Mouse (Mus musculus) MEL (cell line): ENCODE measurements around the gene Gm527. TPM values are rescaled to one million over a fixed set of nuclear protein-coding genes. Genes with fewer than 3 reads are reported as not detected.
A peak's percentile ranks its signal among the peaks of the same experiment; 100 is the strongest.

Source experiments
- DNase-seq: peaks from one replicate; pipeline ENCODE4 v3.0.0; 2011; ENCODE audit warnings: low read depth, low spot score
- H3K27ac ChIP-seq: 2 replicates; pipeline ENCODE4 v1.5.1; 2012; ENCODE audit warnings: low read depth, mild to moderate bottlenecking, control low read depth, low read length, moderate library complexity; ENCODE audit not compliant: control insufficient read depth
- H3K27me3 ChIP-seq, 2 experiments: fragments of 150-350 bp in 1 of 2; sonication (generic) in 1 of 2; 2 replicates each; pipeline ENCODE4 v1.6.1; 2012; ENCODE audit warnings: low read length in 2 of 2, mild to moderate bottlenecking in 2 of 2, improper control_type of control experiment in 1 of 2, moderate library complexity in 1 of 2; ENCODE audit not compliant: insufficient read depth in 2 of 2, control insufficient read depth in 1 of 2
- H3K36me3 ChIP-seq, 2 experiments: 2 replicates each; pipeline ENCODE4 v1.6.1; 2012 to 2014; ENCODE audit warnings: low read length in 2 of 2, improper control_type of control experiment in 1 of 2, inconsistent platforms in 1 of 2, mild to moderate bottlenecking in 1 of 2; ENCODE audit not compliant: insufficient read depth in 2 of 2, control insufficient read depth in 1 of 2
- H3K4me1 ChIP-seq, 2 experiments: fragments of 150-350 bp in 1 of 2; sonication (generic) in 1 of 2; 2 replicates each; pipeline ENCODE4 v1.6.1; 2012; ENCODE audit warnings: low read length in 2 of 2, improper control_type of control experiment in 1 of 2, mild to moderate bottlenecking in 1 of 2; ENCODE audit not compliant: insufficient read depth in 2 of 2, control insufficient read depth in 1 of 2
- H3K4me3 ChIP-seq, 2 experiments: fragments of 150-350 bp in 1 of 2; sonication (generic) in 1 of 2; 2 replicates each; pipeline ENCODE4 v1.5.1; 2012; ENCODE audit warnings: low read depth in 2 of 2, low read length in 2 of 2, mild to moderate bottlenecking in 2 of 2, moderate library complexity in 2 of 2, control low read depth in 1 of 2, improper control_type of control experiment in 1 of 2; ENCODE audit not compliant: control insufficient read depth in 1 of 2, insufficient read depth in 1 of 2
- H3K79me2 ChIP-seq: 2 replicates; pipeline ENCODE4 v1.6.1; 2012; ENCODE audit warnings: mild to moderate bottlenecking, low read length, moderate library complexity; ENCODE audit not compliant: control insufficient read depth, poor library complexity, insufficient read depth
- H3K9ac ChIP-seq: 2 replicates; pipeline ENCODE4 v1.6.1; 2012; ENCODE audit warnings: low read depth, mild to moderate bottlenecking, control low read depth, low read length, moderate library complexity; ENCODE audit not compliant: control insufficient read depth, poor library complexity, severe bottlenecking
- H3K9me3 ChIP-seq: fragments of 150-350 bp; sonication (generic); replicated peaks from 2 replicates; pipeline ENCODE4 v1.6.1; 2012; ENCODE audit warnings: mild to moderate bottlenecking, low read length, improper control_type of control experiment, moderate library complexity; ENCODE audit not compliant: insufficient read depth
- BHLHE40 ChIP-seq: IDR thresholded peaks from 2 replicates; pipeline ENCODE4 v1.6.1; 2012; ENCODE audit warnings: low read depth, mild to moderate bottlenecking, inconsistent platforms, low read length, improper control_type of control experiment, borderline replicate concordance
- CHD1 ChIP-seq: IDR thresholded peaks from 2 replicates; pipeline ENCODE4 v1.6.1; 2012; ENCODE audit warnings: low read depth, mild to moderate bottlenecking, inconsistent platforms, low read length, improper control_type of control experiment
- CTCF ChIP-seq, 3 experiments: IDR thresholded peaks in 2 of 3; conservative IDR thresholded peaks in 1 of 3; 2 replicates each; pipeline ENCODE4 v1.5.1; 2011 to 2012; ENCODE audit warnings: low read length in 3 of 3, low read depth in 2 of 3, mild to moderate bottlenecking in 2 of 3, improper control_type of control experiment in 1 of 3, inconsistent platforms in 1 of 3, mixed read lengths in 1 of 3, moderate library complexity in 1 of 3; ENCODE audit not compliant: control insufficient read depth in 1 of 3, insufficient read depth in 1 of 3, poor library complexity in 1 of 3, severe bottlenecking in 1 of 3
- E2F4 ChIP-seq: IDR thresholded peaks from 2 replicates; pipeline ENCODE4 v1.6.1; 2011; ENCODE audit warnings: low read depth, low read length, improper control_type of control experiment, borderline replicate concordance
- ELF1 ChIP-seq: IDR thresholded peaks from 2 replicates; pipeline ENCODE4 v1.6.1; 2014; ENCODE audit warnings: low read depth, mild to moderate bottlenecking, inconsistent platforms, low read length, improper control_type of control experiment, moderate library complexity
- ETS1 ChIP-seq: IDR thresholded peaks from 2 replicates; pipeline ENCODE4 v1.6.1; 2012; ENCODE audit warnings: low read depth, mild to moderate bottlenecking, inconsistent platforms, low read length, improper control_type of control experiment, moderate library complexity
- GABPA ChIP-seq: IDR thresholded peaks from 2 replicates; pipeline ENCODE4 v1.6.1; 2012; ENCODE audit warnings: low read depth, mild to moderate bottlenecking, inconsistent platforms, low read length, improper control_type of control experiment, moderate library complexity
- GATA1 ChIP-seq: IDR thresholded peaks from 2 replicates; pipeline ENCODE4 v1.6.1; 2011; ENCODE audit warnings: low read depth, low read length, improper control_type of control experiment
- HCFC1 ChIP-seq: IDR thresholded peaks from 2 replicates; pipeline ENCODE4 v1.6.1; 2012; ENCODE audit warnings: low read depth, mild to moderate bottlenecking, inconsistent platforms, low read length, improper control_type of control experiment, moderate library complexity
- KAT2A ChIP-seq: conservative IDR thresholded peaks from 2 replicates; pipeline ENCODE4 v1.6.1; 2012; ENCODE audit warnings: low read depth, low read length, improper control_type of control experiment, inconsistent platforms
- MAFK ChIP-seq: IDR thresholded peaks from 2 replicates; pipeline ENCODE4 v1.6.1; 2011; ENCODE audit warnings: low read depth, mild to moderate bottlenecking, low read length, improper control_type of control experiment, borderline replicate concordance
- MAX ChIP-seq: IDR thresholded peaks from 2 replicates; pipeline ENCODE4 v1.6.1; 2011; ENCODE audit warnings: low read length, improper control_type of control experiment
- MAZ ChIP-seq: IDR thresholded peaks from 2 replicates; pipeline ENCODE4 v1.6.1; 2012; ENCODE audit warnings: low read depth, mild to moderate bottlenecking, inconsistent platforms, low read length, improper control_type of control experiment
- MXI1 ChIP-seq: IDR thresholded peaks from 2 replicates; pipeline ENCODE4 v1.6.1; 2011; ENCODE audit warnings: mild to moderate bottlenecking, low read depth, low read length, improper control_type of control experiment
- NELFE ChIP-seq: IDR thresholded peaks from 2 replicates; pipeline ENCODE4 v1.6.1; 2011; ENCODE audit warnings: low read depth, low read length, improper control_type of control experiment
- NRF1 ChIP-seq: IDR thresholded peaks from 2 replicates; pipeline ENCODE4 v1.6.1; 2014; ENCODE audit warnings: low read depth, mild to moderate bottlenecking, inconsistent platforms, low read length, improper control_type of control experiment, moderate library complexity; ENCODE audit not compliant: poor library complexity, insufficient read depth, severe bottlenecking
- POLR2A ChIP-seq, 2 experiments: IDR thresholded peaks; 2 replicates each; pipeline ENCODE4 v1.6.1; 2011 to 2012; ENCODE audit warnings: low read length in 2 of 2, mild to moderate bottlenecking in 2 of 2, control low read depth in 1 of 2, improper control_type of control experiment in 1 of 2, low read depth in 1 of 2, moderate library complexity in 1 of 2; ENCODE audit not compliant: control insufficient read depth in 1 of 2, insufficient read depth in 1 of 2, poor library complexity in 1 of 2
- POLR2AphosphoS2 ChIP-seq: IDR thresholded peaks from 2 replicates; pipeline ENCODE4 v1.6.1; 2011; ENCODE audit warnings: low read length, improper control_type of control experiment
- POLR2AphosphoS5 ChIP-seq: IDR thresholded peaks from 2 replicates; pipeline ENCODE4 v1.6.1; 2012; ENCODE audit warnings: low read depth, borderline replicate concordance, mild to moderate bottlenecking, inconsistent platforms, low read length, moderate library complexity, mixed read lengths
- RAD21 ChIP-seq: IDR thresholded peaks from 2 replicates; pipeline ENCODE4 v1.6.1; 2011; ENCODE audit warnings: mild to moderate bottlenecking, low read depth, low read length, improper control_type of control experiment
- SIN3A ChIP-seq: IDR thresholded peaks from 2 replicates; pipeline ENCODE4 v1.6.1; 2012; ENCODE audit warnings: low read length, improper control_type of control experiment, inconsistent platforms
- SMC3 ChIP-seq: IDR thresholded peaks from 2 replicates; pipeline ENCODE4 v1.6.1; 2011; ENCODE audit warnings: low read depth, low read length, improper control_type of control experiment
- TAL1 ChIP-seq: IDR thresholded peaks from 2 replicates; pipeline ENCODE4 v1.6.1; 2012; ENCODE audit warnings: mild to moderate bottlenecking, inconsistent platforms, low read length, moderate library complexity, mixed read lengths
- TBP ChIP-seq: IDR thresholded peaks from 2 replicates; pipeline ENCODE4 v1.8.0; 2011; ENCODE audit warnings: low read depth, low read length, improper control_type of control experiment
- TCF12 ChIP-seq: IDR thresholded peaks from 2 replicates; pipeline ENCODE4 v1.6.1; 2014; ENCODE audit warnings: low read depth, mild to moderate bottlenecking, inconsistent platforms, low read length, improper control_type of control experiment, moderate library complexity
- USF1 ChIP-seq: IDR thresholded peaks from 2 replicates; pipeline ENCODE4 v1.6.1; 2014; ENCODE audit warnings: low read depth, mild to moderate bottlenecking, inconsistent platforms, low read length, improper control_type of control experiment, moderate library complexity
- ZC3H11A ChIP-seq: IDR thresholded peaks from 2 replicates; pipeline ENCODE4 v1.6.1; 2012; ENCODE audit warnings: low read depth, mild to moderate bottlenecking, inconsistent platforms, low read length, improper control_type of control experiment
- ZKSCAN1 ChIP-seq: IDR thresholded peaks from 2 replicates; pipeline ENCODE4 v1.6.1; 2012; ENCODE audit warnings: low read depth, mild to moderate bottlenecking, inconsistent platforms, low read length, improper control_type of control experiment, moderate library complexity
- ZMIZ1 ChIP-seq: IDR thresholded peaks from 2 replicates; pipeline ENCODE4 v1.6.1; 2012; ENCODE audit warnings: low read depth, mild to moderate bottlenecking, inconsistent platforms, low read length, improper control_type of control experiment, moderate library complexity
- ZNF384 ChIP-seq: IDR thresholded peaks from 2 replicates; pipeline ENCODE4 v1.6.1; 2012; ENCODE audit warnings: low read depth, mild to moderate bottlenecking, inconsistent platforms, low read length, improper control_type of control experiment
- polyA plus RNA-seq, 2 experiments: library from polyadenylated mRNA; stranded (reverse) in 1 of 2; unstranded in 1 of 2; fragments of >175 nt in 1 of 2; fragments of >200 nt in 1 of 2; gene quantifications; 2 replicates each; pipeline versions ENCODE4 v1.2.1 to v1.2.4; 2012; ENCODE audit warnings: low replicate concordance in 2 of 2, low read depth in 1 of 2; ENCODE audit not compliant: insufficient read length in 2 of 2, insufficient read depth in 1 of 2, missing spikeins in 1 of 2
- total RNA-seq: library from RNA; depleted of rRNA; stranded (reverse); fragments of 300-350 nt; gene quantifications from 2 replicates; pipeline ENCODE4 v1.2.3, GENCODE M21; 2012

The Gm527 gene
- total and polyA plus RNA-seq, 3 experiments = 1.7 to 2.6 TPM; not detected in 1

GRCm38 (mm10) chr12:64912996-64913395 lies 4.7 kb upstream of the Gm527 start:
- Histone ChIP-seq H3K79me2 (peaks cover 2% of the 10 kb centered on the region; the same call in 1 of the 2 replicates), H3K36me3 (peaks cover 0 to 5% of the 10 kb centered on the region in 2 experiments; a peak in 2 of 4 replicates), H3K4me1 (peaks cover 2 to 3% of the 10 kb centered on the region in 2 experiments; a peak in 2 of 4 replicates), H3K9me3 (no peaks in the 10 kb centered on the region), H3K4me3 (no peak overlapping the region), H3K27me3 (no peaks in the 10 kb centered on the region), H3K27ac (no peak overlapping the region), H3K9ac (no peak overlapping the region)
- TF ChIP-seq ZNF384 = no peak
- TF ChIP-seq KAT2A = no peak
- TF ChIP-seq HCFC1 = no peak
- no peak for TF ChIP-seq CHD1
- no peak for TF ChIP-seq MXI1
- no peak for TF ChIP-seq TAL1
- TF ChIP-seq TCF12 = no peak
- TF ChIP-seq GATA1 = no peak
- TF ChIP-seq MAZ = no peak
- no peak for TF ChIP-seq NRF1
- TF ChIP-seq ZC3H11A = no peak
- TF ChIP-seq SMC3 = no peak
- TF ChIP-seq MAFK = no peak
- no peak for TF ChIP-seq SIN3A
- TF ChIP-seq ELF1 = no peak
- no peak for TF ChIP-seq MAX
- no peak for TF ChIP-seq POLR2AphosphoS5
- TF ChIP-seq BHLHE40 = no peak
- no peak for TF ChIP-seq E2F4
- DNase-seq = peak; percentile 24

GRCm38 (mm10) chr12:64916735-64917134 lies 971 bp upstream of the Gm527 start:
- Histone ChIP-seq H3K36me3 (peaks cover 0 to 7% of the 10 kb centered on the region in 2 experiments; a peak in 2 of 4 replicates), H3K4me3 (peak overlapping the region in 1 of 2 experiments; percentile 62; a peak in 1 of 4 replicates), H3K9me3 (no peaks in the 10 kb centered on the region), H3K27ac (no peak overlapping the region), H3K4me1 (peaks cover 2 to 3% of the 10 kb centered on the region in 2 experiments; a peak in 2 of 4 replicates), H3K79me2 (peaks cover 2% of the 10 kb centered on the region; the same call in 1 of the 2 replicates), H3K27me3 (no peaks in the 10 kb centered on the region), H3K9ac (peak overlapping the region; percentile 18; the same call in 1 of the 2 replicates)
- TF ChIP-seq ZC3H11A (no peak), RAD21 (no peak), CHD1 (no peak), NRF1 (no peak), ZKSCAN1 (no peak), POLR2A (IDR thresholded peaks at IDR 0.05; ENCODE audit: control insufficient read depth in 1 of 2, insufficient read depth in 1 of 2, low read depth in 1 of 2, low read length in 2 of 2, poor library complexity in 1 of 2) (no peak), CTCF (IDR thresholded peaks at IDR 0.05 in 2 of 3, conservative IDR thresholded peaks at IDR 0.05 in 1 of 3; ENCODE audit: control insufficient read depth in 1 of 3, insufficient read depth in 1 of 3, low read depth in 2 of 3, low read length in 3 of 3, poor library complexity in 1 of 3, severe bottlenecking in 1 of 3) (no peak), MAX (no peak), USF1 (no peak), ZNF384 (peak; percentile 97), GABPA (no peak), TBP (no peak), NELFE (no peak), HCFC1 (no peak), ELF1 (no peak), MAFK (no peak), POLR2AphosphoS2 (no peak), ZMIZ1 (no peak), GATA1 (peak; percentile 50), ETS1 (0 out of 2 replicates have a peak, but pooled peaks have one; percentile 12), KAT2A (no peak)
- peak; percentile 23 for DNase-seq
